9 mouse cellular contexts compared by ENCODE assay signal in the genomic region with DNA sequence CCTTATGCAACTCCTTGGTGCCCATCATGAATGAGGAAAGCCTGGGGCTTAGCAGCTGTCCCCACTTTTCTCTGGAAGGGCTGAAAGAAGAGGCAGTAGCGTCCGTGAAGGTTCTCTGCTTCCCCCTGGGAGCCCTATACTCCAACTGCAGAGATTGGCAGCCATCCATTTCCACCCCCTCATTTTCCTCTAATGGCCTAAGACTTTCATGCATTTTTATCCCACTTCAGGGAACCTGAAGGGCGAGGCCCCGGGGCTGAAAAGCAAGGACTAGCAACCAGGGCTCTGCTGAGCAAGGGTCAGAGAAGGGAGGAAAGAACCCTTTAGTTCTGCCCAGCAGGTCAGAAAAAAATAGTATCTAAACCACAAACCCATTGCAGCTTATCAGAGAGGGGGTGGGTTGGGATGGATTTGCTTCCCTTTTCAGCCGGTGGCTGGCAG. TPM values are rescaled to one million over a fixed set of nuclear protein-coding genes. Genes with fewer than 3 reads are reported as not detected.
DNase-seq lines count a peak whose midpoint lies in the region; ATAC-seq and TF ChIP-seq lines count a peak whose summit lies in the region.
"Had no signal": no experiment of that assay in that cellular context is flagged by ENCODE, and none has a peak within 500 bp of the region (broad histone marks: within the 10 kb centered on the region; RNA-seq: fewer than 3 reads in every experiment).

No protein-coding gene starts in this region.

- peaks cover 34% of the 10 kb centered on the region for H3K36me3 ChIP-seq in kidney, embryonic 15.5 days
- peaks cover 21% of the 10 kb centered on the region; the same call in 1 of the 2 replicates for H3K36me3 ChIP-seq in macrophage (ENCODE audit: inconsistent target)

- peaks cover 17% of the 10 kb centered on the region for H3K9me3 ChIP-seq in kidney, embryonic 15.5 days (replicated peaks)

- peak overlapping the region; percentile 62 for H3K4me3 ChIP-seq in kidney, embryonic 15.5 days (replicated peaks)
- H3K4me3 ChIP-seq in macrophage (ENCODE audit: inconsistent target) = peak overlapping the region; percentile 52

- no peaks in the 10 kb centered on the region for H3K27me3 ChIP-seq in kidney, embryonic 15.5 days
- H3K27me3 ChIP-seq: Patski had no signal

- H3K4me2 ChIP-seq in kidney, embryonic 15.5 days = peak overlapping the region; percentile 89

- H3K79me2 ChIP-seq in macrophage (ENCODE audit: inconsistent target) = peaks cover 40% of the 10 kb centered on the region

- no peak for TF ChIP-seq CTCF in brain, embryonic 14.5 days (IDR thresholded peaks at IDR 0.05; ENCODE audit: borderline replicate concordance, extremely low read depth, insufficient read depth, insufficient read length)

- TF ChIP-seq POLR2A in brain, embryonic 14.5 days (IDR thresholded peaks at IDR 0.05; ENCODE audit: borderline replicate concordance, extremely low read depth, insufficient read depth, insufficient read length, poor library complexity, severe bottlenecking) = no peak

- ATAC-seq in kidney, embryonic 15.5 days (replicated peaks; ENCODE audit: low FRiP score) = no peak
- no peak for ATAC-seq in megakaryocyte-erythroid progenitor cell, adult 5-6 weeks (replicated peaks; ENCODE audit: low FRiP score, low TSS enrichment, poor library complexity, severe bottlenecking)

- H3K4me1 ChIP-seq in kidney, embryonic 15.5 days = peaks cover 30% of the 10 kb centered on the region

- peak overlapping the region; percentile 86 for H3K27ac ChIP-seq in kidney, embryonic 15.5 days
- no peak overlapping the region for H3K27ac ChIP-seq in macrophage

- DNase-seq in layer of hippocampus, adult 11-12 months (ENCODE audit: low spot score) = peak; percentile 43
- DNase-seq in layer of hippocampus, adult 9-10 months (ENCODE audit: low spot score) = no peak
- DNase-seq in brain, embryonic 14.5 days (ENCODE audit: low read depth) = peak; percentile 75
- peak; percentile 36 to 41 for DNase-seq in heart, adult 9 months (ENCODE audit: low spot score in 2 of 2)
- DNase-seq in thymus, adult 18-20 months = no peak

- WGBS in kidney, embryonic 15.5 days = 28% methylated on average over 5 of the region's 5 CpGs
- WGBS in macrophage (ENCODE audit: missing documents) = 10% methylated on average over 5 of the region's 5 CpGs

- H3K9ac ChIP-seq in kidney, embryonic 15.5 days = peak overlapping the region; percentile 66; the same call in 1 of the 2 replicates

RNA-seq across cellular contexts. Expression of gene Tmem185b, which starts 0.9 kb away (rescaled TPM):
- polyA plus RNA-seq in brain, embryonic 14.5 days (2012; rRNA removed) = 15.6 and 21.2 TPM in 2 replicates
- 29.8 and 31.4 TPM in 2 replicates for polyA plus RNA-seq in kidney, embryonic 15.5 days (2015; fragmentation: Nextera tagmentation; extraction: Ambion mirVana)
- 10 to 100 TPM in 6 of 26 experiments, 1 to 10 TPM in 20; 4.9 to 14.7 (median 8.7) TPM for total RNA-seq in macrophage (2018; cell fraction: chromatin; rRNA removed)
- total RNA-seq in macrophage (2018; cell fraction: cytosol; rRNA removed) = 10 to 100 TPM; 13.3 to 24.2 (median 17.4) TPM
- 10 to 100 TPM in 25 of 26 experiments, 1 to 10 TPM in 1; 9.9 to 31.6 (median 24.4) TPM for total RNA-seq in macrophage (2018; cell fraction: nucleus; rRNA removed)
- 13.5 to 23.8 TPM (median 18.3 TPM) in 3 replicates for polyA plus RNA-seq in macrophage (2018)
- total RNA-seq in megakaryocyte-erythroid progenitor cell, adult 5-6 weeks (2014; fragmentation: Nextera tagmentation) = 5.7 and 7.7 TPM in 2 replicates
- 4.8 and 5.4 TPM in 2 replicates for total RNA-seq in megakaryocyte-erythroid progenitor cell, adult 5-6 weeks (2017)

RNA-seq across cellular contexts. Expression of gene Ralb, which starts 20.4 kb away (rescaled TPM):
- 20.6 and 31.1 TPM in 2 replicates for polyA plus RNA-seq in brain, embryonic 14.5 days (2012; rRNA removed)
- polyA plus RNA-seq in kidney, embryonic 15.5 days (2015; fragmentation: Nextera tagmentation; extraction: Ambion mirVana) = 151 and 155 TPM in 2 replicates
- total RNA-seq in macrophage (2018; cell fraction: chromatin; rRNA removed) = 100 to 1,000 TPM in 1 of 26 experiments, 10 to 100 TPM in 25; 30.9 to 114 (median 49.3) TPM
- total RNA-seq in macrophage (2018; cell fraction: cytosol; rRNA removed) = 100 to 1,000 TPM in 6 of 26 experiments, 10 to 100 TPM in 20; 83.5 to 114 (median 93.7) TPM
- total RNA-seq in macrophage (2018; cell fraction: nucleus; rRNA removed) = 10 to 100 TPM; 44.4 to 87.0 (median 54.7) TPM
- polyA plus RNA-seq in macrophage (2018) = 76.5 to 98.9 TPM (median 79.7 TPM) in 3 replicates
- 2.3 and 4.6 TPM in 2 replicates for total RNA-seq in megakaryocyte-erythroid progenitor cell, adult 5-6 weeks (2014; fragmentation: Nextera tagmentation)
- total RNA-seq in megakaryocyte-erythroid progenitor cell, adult 5-6 weeks (2017) = 3.9 and 5.2 TPM in 2 replicates

Comparison
In these comparisons a context has a peak if more than half of its experiments do, and no peak if none do; other contexts are left out.
1. DNase-seq: peak in layer of hippocampus, adult 11-12 months (single experiment), brain, embryonic 14.5 days (single experiment) and heart, adult 9 months (2 of 2); none in layer of hippocampus, adult 9-10 months (single experiment) and thymus, adult 18-20 months (0 of 2).